Mouse (Mus musculus) layer of hippocampus, adult 2 months (tissue): Measurements from ENCODE around the gene Fbp1. TPM values are rescaled to one million over a fixed set of nuclear protein-coding genes. Genes with fewer than 3 reads are reported as not detected.

ENCODE experiments used
- DNase-seq, 2 experiments: peaks; one replicate each; pipeline ENCODE4 v3.0.0; 2022; ENCODE audit warnings: low spot score in 2 of 2
- H3K27ac ChIP-seq: fragments of 200-600 bp; 2 replicates; pipeline ENCODE4 v1.8.1; 2022
- H3K4me3 ChIP-seq: fragments of 200-600 bp; 2 replicates; pipeline ENCODE4 v1.8.1; 2022; ENCODE audit warnings: mild to moderate bottlenecking
- CTCF ChIP-seq: fragments of 200-600 bp; conservative IDR thresholded peaks from 2 replicates; pipeline ENCODE4 v1.8.1; 2022; ENCODE audit warnings: antibody characterized with exemption, mild to moderate bottlenecking, moderate library complexity
- total RNA-seq, 2 experiments: library from RNA; stranded (reverse); gene quantifications; 2 replicates each; pipeline ENCODE4 v1.2.3; 2021

Fbp1 gene
- total RNA-seq, 2 experiments from 2014 or later = 0.61 TPM; not detected in 1

GRCm38 (mm10) chr13:62909776-62910175, 21.7 kb upstream of the Fbp1 start:
- TF ChIP-seq CTCF = no peak
- H3K4me3 ChIP-seq = no peak overlapping the region
- H3K27ac ChIP-seq = no peak overlapping the region
- no peak for DNase-seq

GRCm38 (mm10) chr13:62908163-62908559, 20.1 kb upstream of the Fbp1 start:
- TF ChIP-seq CTCF = no peak
- no peak overlapping the region for H3K4me3 ChIP-seq
- H3K27ac ChIP-seq = no peak overlapping the region; the same call in 1 of the 2 replicates
- DNase-seq = no peak

GRCm38 (mm10) chr13:62907527-62908162, 19.6 kb upstream of the Fbp1 start:
- peak in 1 of 2 experiments; percentile 45 for DNase-seq
- TF ChIP-seq CTCF = no peak
- peak overlapping the region; percentile 41; the same call in 1 of the 2 replicates for H3K27ac ChIP-seq
- H3K4me3 ChIP-seq = peak overlapping the region; percentile 36; the same call in 1 of the 2 replicates

- Histone ChIP-seq H3K27ac (no peak overlapping the region), H3K4me3 (no peak overlapping the region)
- no peak for DNase-seq
- TF ChIP-seq CTCF = no peak
These were observed 13.1 kb upstream of the Fbp1 start for GRCm38 (mm10) chr13:62901139-62901538.

DNA sequence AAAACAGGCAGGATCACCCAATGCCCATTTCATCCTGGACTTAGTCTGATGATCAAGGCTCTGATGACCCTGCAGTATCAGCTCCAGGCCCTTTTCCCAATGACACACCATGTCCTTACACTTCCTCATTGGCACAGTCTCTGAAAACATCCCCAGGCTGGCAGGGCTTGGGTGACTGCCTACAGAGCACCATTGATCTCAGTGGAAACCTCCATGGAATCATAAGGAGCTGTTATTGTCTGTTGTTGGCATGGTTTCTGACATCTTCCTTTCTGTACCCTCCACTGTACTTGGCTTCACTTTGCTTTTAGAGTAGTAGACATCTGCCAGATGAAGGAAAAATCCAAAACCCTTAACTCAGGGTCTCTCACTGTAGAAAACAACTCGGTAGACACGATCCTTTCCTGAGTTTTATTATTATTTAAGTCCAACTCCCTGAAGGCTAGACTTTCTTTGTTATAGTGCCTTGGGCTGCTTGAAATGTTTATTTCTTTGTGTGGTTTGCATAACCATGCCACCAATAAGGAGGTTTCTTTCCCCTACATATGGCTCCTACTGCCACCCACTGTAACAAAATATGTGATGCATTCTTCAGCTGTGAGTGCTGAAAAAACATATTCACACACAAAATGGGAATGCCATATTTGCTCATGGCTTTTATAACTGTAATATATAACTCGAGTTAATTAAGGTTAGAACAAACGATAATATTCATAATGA, 10.0 kb upstream of the Fbp1 start:
- H3K4me3 ChIP-seq = no peak overlapping the region
- H3K27ac ChIP-seq = peak overlapping the region; percentile 57
- no peak for TF ChIP-seq CTCF
- DNase-seq = peak in 1 of 2 experiments; percentile 39

DNA sequence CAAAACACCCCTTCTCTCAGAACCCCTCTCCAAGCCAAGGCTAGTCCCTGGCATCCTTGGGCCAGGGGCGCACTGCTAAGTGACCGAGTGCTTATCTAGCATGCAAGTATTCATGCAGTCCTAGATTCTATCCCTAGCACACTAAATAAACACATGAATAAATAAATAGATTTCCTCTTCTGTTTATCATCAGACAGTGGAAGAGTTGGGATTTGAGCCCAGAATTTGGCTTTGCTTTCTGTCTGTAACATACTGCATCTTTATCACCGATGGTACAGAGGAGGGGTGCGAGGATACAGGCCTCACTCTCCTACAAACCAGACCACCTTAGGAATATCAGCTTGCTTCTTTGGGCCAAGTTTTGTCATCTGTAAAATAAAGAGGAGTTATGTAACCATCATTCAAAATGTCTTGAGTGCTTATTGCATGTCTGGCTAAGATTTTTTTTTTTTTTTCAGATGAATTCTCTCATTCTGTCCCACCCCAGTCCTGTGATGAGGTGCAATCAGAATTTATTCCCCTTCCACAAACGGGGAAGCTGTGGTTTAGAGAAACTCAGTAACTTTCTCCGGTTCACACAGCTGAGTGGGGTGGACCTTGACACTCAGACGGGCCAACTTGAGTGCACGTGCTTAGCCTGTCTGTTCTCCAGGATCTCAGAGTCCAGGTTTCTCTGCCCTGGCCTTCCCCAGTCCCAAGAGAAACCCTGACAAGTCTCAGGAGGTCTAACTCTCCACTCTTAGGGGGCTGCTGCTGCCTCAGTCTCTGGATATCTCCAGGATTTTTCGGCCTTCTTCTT, 5.2 kb upstream of the Fbp1 start:
- H3K4me3 ChIP-seq = no peak overlapping the region
- TF ChIP-seq CTCF = no peak
- no peak for DNase-seq
- H3K27ac ChIP-seq = peak overlapping the region; percentile 28; the same call in 1 of the 2 replicates

- no peak for DNase-seq
- Histone ChIP-seq H3K27ac (no peak overlapping the region), H3K4me3 (no peak overlapping the region)
- no peak for TF ChIP-seq CTCF
These were observed 1.2 kb upstream of the Fbp1 start for GRCm38 (mm10) chr13:62889311-62889710.

DNA sequence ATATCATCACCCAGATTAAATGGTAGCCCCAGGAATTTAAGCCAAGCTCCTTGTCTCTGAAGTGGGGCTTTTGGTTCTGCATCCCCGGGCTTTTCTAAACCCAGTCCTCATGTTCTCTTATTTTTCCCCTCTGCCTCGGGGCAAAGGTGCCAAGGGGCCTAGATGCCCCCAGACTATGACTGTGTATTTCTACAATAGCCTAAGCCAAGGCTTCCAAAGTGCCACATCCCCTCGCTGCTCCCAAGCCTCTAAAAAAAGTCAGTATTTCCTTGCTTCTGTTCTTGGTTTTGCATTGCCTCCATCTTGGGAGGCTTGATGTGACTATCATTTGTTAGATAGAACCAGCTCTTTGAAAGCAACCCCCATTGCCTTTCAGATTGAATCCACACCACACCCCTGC, 3.5 kb downstream of the Fbp1 start:
- no peak for DNase-seq
- no peak for TF ChIP-seq CTCF
- Histone ChIP-seq H3K27ac (no peak overlapping the region), H3K4me3 (no peak overlapping the region)

DNA sequence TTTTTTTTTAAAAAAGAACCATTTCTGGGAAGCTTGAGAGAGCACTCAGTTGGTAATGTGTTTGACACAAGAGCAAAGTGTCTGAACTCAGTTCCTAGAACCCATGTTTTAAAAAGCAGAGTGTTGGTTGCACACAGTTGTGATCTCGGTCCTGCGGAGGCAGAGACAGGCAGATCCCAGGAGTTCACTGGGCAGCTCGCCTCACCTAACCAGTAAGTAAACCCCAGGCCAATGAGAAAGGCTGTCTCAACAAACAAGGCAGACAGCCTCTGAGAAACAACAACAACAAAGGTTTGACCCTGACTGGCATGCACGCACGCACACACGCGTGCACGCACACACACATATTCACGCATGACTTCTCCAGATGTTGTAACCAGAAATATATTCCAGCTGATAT, 4.2 kb downstream of the Fbp1 start:
- no peak overlapping the region for H3K4me3 ChIP-seq
- TF ChIP-seq CTCF = no peak
- H3K27ac ChIP-seq = no peak overlapping the region
- DNase-seq = no peak

GRCm38 (mm10) chr13:62883436-62883835, 4.6 kb downstream of the Fbp1 start:
- no peak overlapping the region for H3K27ac ChIP-seq
- no peak for DNase-seq
- no peak overlapping the region for H3K4me3 ChIP-seq
- TF ChIP-seq CTCF = no peak

DNA sequence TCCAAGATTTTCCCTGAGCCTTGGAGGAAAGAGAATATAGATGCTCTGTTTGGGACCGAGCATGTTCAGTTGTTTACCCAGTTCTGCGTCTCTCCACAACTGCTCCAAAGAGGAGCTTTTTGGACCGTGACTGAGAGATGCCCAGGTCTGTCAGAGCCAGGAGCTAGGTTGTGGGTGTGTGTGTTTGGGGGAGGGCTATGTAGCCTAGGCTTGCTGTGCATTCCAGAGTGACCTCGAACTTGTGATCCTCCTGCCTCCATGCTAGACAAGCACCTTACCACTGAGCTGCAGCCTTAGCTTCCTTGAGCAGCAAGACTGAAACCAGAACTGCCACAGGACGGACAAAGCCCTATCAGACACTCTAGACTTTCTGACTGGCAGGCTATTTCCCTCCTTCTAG, 5.2 kb downstream of the Fbp1 start:
- Histone ChIP-seq H3K27ac (no peak overlapping the region), H3K4me3 (no peak overlapping the region)
- DNase-seq = no peak
- TF ChIP-seq CTCF = no peak

- Histone ChIP-seq H3K27ac (no peak overlapping the region), H3K4me3 (no peak overlapping the region)
- no peak for DNase-seq
- no peak for TF ChIP-seq CTCF
These were observed 6.7 kb downstream of the Fbp1 start for GRCm38 (mm10) chr13:62881336-62881735.
